Mouse (Mus musculus): ENCODE measurements at regions not wholly inside any gene's neighbourhood (a gene's known extent, or its start where the extent isn't known, plus 50 kb on each side); places are given as distances from the start of the nearest gene placed in this dataset.

GRCm38 (mm10) chr7:113710541-113711270 is 55.1 kb upstream of the Spon1 start:
- no peak for TF ChIP-seq USF1 (IDR thresholded peaks at IDR 0.05; ENCODE audit: low read depth)
- no peak for TF ChIP-seq TCF12 (IDR thresholded peaks at IDR 0.05; ENCODE audit: insufficient read depth, poor library complexity, severe bottlenecking)
- TF ChIP-seq POLR2AphosphoS2 (IDR thresholded peaks at IDR 0.05; ENCODE audit: insufficient read length, low read depth) = no peak
- TF ChIP-seq POLR2A (IDR thresholded peaks at IDR 0.05; ENCODE audit: insufficient read length, low read depth) = no peak
- TF ChIP-seq MYOG (IDR thresholded peaks at IDR 0.05; ENCODE audit: control insufficient read depth in 1 of 3, insufficient read depth in 1 of 3, insufficient read length in 2 of 3, low read depth in 2 of 3) = no peak
- TF ChIP-seq CEBPB (IDR thresholded peaks at IDR 0.05; ENCODE audit: insufficient read depth, poor library complexity, severe bottlenecking) = no peak
- no peak for TF ChIP-seq MAX (IDR thresholded peaks at IDR 0.05; ENCODE audit: low read depth)
- TF ChIP-seq E2F4 (IDR thresholded peaks at IDR 0.05; ENCODE audit: insufficient read depth) = no peak
- no peak for TF ChIP-seq MYOD1 (IDR thresholded peaks at IDR 0.05; ENCODE audit: control insufficient read depth in 1 of 3, insufficient read length in 2 of 3, low read depth in 2 of 3)
- TF ChIP-seq REST (IDR thresholded peaks at IDR 0.05; ENCODE audit: insufficient read depth, insufficient read length) = no peak
- no peak for TF ChIP-seq SRF (IDR thresholded peaks at IDR 0.05; ENCODE audit: control insufficient read depth, insufficient read length, low read depth)
